Mouse (Mus musculus): ENCODE data around the gene Mlec. TPM values are rescaled to one million over a fixed set of nuclear protein-coding genes. Genes with fewer than 3 reads are reported as not detected.
"Not testable (repeated sequence)": the region's sequence is repeated elsewhere in the genome, so short reads cannot be mapped to it uniquely, and the experiment has no call there.

Gene Mlec
- polyA plus RNA-seq, 1 experiment from 2014 or later: 25.3 TPM

- Histone ChIP-seq H3K9ac (replicated peaks) (peak overlapping the region; percentile 76), H3K27me3 (no peaks in the 10 kb centered on the region), H3K4me1 (replicated peaks) (peaks cover 38% of the 10 kb centered on the region), H3K4me2 (replicated peaks) (peak overlapping the region; percentile 96), H3K36me3 (no peaks in the 10 kb centered on the region), H3K27ac (peak overlapping the region; percentile 98), H3K4me3 (replicated peaks) (peak overlapping the region; percentile 93), H3K9me3 (no peaks in the 10 kb centered on the region)
- ATAC-seq: no peak
- 31% methylated on average over 12 of the region's 12 CpGs for WGBS
These were observed 1.2 kb upstream of the Mlec start for GRCm38 (mm10) chr5:115159165-115159564.

DNA sequence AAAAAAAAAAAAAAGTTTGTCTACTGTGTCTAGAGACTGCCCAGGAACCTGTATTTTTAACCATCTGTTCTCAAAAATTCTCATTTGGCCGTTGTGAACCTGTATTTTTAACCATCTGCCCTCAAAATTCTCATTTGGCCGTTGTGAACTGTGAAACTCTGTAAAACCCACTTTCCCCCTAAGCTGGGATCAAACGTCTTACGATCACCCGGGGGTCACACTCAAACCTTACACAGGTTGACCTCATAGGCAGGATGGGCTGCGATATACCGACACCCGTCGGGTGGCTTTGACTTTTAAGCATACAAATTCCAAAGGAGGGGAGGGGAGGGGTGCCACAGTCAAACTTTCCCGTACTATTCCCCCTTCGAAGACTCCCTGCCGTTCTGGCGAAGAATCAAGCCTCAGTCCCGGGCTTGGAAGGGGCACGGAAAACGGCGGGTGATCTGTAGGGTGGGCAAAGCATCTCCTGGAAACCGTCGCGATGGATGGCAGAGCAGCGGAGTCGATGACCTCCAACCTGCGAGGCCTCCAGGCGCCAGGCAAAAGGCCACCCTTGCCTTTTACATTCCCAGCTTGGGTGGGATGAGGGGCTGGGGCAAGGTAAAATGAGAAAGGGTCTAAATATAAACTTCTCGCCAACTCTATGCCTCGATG lies 918 bp downstream of the Mlec start:
- Histone ChIP-seq H3K9me3 (no peaks in the 10 kb centered on the region), H3K27me3 (no peaks in the 10 kb centered on the region), H3K36me3 (no peaks in the 10 kb centered on the region; the same call in 1 of the 2 replicates), H3K4me1 (replicated peaks) (peaks cover 53% of the 10 kb centered on the region), H3K4me2 (replicated peaks) (peak overlapping the region; percentile 96), H3K4me3 (replicated peaks) (peak overlapping the region; percentile 93), H3K27ac (peak overlapping the region; percentile 98; the same call in 1 of the 2 replicates), H3K9ac (replicated peaks) (peak overlapping the region; percentile 95)
- 2% methylated on average over 26 of the region's 26 CpGs for WGBS
- no peak for ATAC-seq

- peaks cover 53% of the 10 kb centered on the region for H3K4me1 ChIP-seq (replicated peaks)
- H3K9ac ChIP-seq (replicated peaks): peak overlapping the region; percentile 54; the same call in 1 of the 2 replicates
- peak overlapping the region; percentile 96 for H3K4me2 ChIP-seq (replicated peaks)
- peak overlapping the region; percentile 93 for H3K4me3 ChIP-seq (replicated peaks)
- no peak overlapping the region for H3K27ac ChIP-seq
- H3K36me3 ChIP-seq: no peaks in the 10 kb centered on the region; the same call in 1 of the 2 replicates
- WGBS: 63% methylated on average over 7 of the region's 7 CpGs
- no peaks in the 10 kb centered on the region for H3K27me3 ChIP-seq
- ATAC-seq: no peak
- no peaks in the 10 kb centered on the region for H3K9me3 ChIP-seq
These were observed 1.6 kb downstream of the Mlec start for GRCm38 (mm10) chr5:115156401-115156800.

DNA sequence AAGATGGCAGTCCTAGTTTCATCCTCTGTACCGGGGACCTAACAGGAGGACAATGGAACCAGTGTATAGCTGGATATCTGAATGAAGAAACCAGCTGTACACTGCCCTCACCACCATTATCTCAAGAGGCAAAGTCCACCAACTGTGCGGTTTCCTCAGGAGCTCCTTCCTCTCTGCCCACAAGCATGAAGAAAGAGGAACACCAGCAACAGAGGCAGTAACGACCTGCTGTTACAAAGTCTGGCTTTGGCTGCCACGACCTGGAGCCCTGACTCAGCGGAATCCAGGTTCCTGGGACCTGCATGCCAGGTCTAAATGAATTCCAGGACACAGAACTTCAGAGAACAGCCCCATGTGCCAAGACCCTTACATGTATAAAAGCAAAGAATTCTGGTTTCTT lies 2.1 kb downstream of the Mlec start:
- H3K4me3 ChIP-seq (replicated peaks): peak overlapping the region; percentile 93
- 54% methylated on average over 5 of the region's 5 CpGs for WGBS

GRCm38 (mm10) chr5:115155156-115155631 lies 2.8 kb downstream of the Mlec start:
- peak overlapping the region; percentile 96 for H3K4me2 ChIP-seq (replicated peaks)
- H3K36me3 ChIP-seq: peaks cover 8% of the 10 kb centered on the region
- no peaks in the 10 kb centered on the region for H3K9me3 ChIP-seq
- WGBS: 78% methylated on average over 13 of the region's 13 CpGs
- no peak overlapping the region for H3K4me3 ChIP-seq (replicated peaks)
- H3K27ac ChIP-seq: no peak overlapping the region
- H3K27me3 ChIP-seq: no peaks in the 10 kb centered on the region
- ATAC-seq: no peak
- H3K9ac ChIP-seq (replicated peaks): peak overlapping the region; percentile 54
- peaks cover 53% of the 10 kb centered on the region for H3K4me1 ChIP-seq (replicated peaks)

More for the DNA sequence above, 2.1 kb downstream of the Mlec start:
- Histone ChIP-seq H3K4me2 (replicated peaks) (peak overlapping the region; percentile 96), H3K9ac (replicated peaks) (peak overlapping the region; percentile 54), H3K36me3 (peaks cover 2% of the 10 kb centered on the region), H3K9me3 (no peaks in the 10 kb centered on the region), H3K27ac (no peak overlapping the region), H3K4me1 (replicated peaks) (peaks cover 53% of the 10 kb centered on the region), H3K27me3 (no peaks in the 10 kb centered on the region)
- ATAC-seq: no peak

DNA sequence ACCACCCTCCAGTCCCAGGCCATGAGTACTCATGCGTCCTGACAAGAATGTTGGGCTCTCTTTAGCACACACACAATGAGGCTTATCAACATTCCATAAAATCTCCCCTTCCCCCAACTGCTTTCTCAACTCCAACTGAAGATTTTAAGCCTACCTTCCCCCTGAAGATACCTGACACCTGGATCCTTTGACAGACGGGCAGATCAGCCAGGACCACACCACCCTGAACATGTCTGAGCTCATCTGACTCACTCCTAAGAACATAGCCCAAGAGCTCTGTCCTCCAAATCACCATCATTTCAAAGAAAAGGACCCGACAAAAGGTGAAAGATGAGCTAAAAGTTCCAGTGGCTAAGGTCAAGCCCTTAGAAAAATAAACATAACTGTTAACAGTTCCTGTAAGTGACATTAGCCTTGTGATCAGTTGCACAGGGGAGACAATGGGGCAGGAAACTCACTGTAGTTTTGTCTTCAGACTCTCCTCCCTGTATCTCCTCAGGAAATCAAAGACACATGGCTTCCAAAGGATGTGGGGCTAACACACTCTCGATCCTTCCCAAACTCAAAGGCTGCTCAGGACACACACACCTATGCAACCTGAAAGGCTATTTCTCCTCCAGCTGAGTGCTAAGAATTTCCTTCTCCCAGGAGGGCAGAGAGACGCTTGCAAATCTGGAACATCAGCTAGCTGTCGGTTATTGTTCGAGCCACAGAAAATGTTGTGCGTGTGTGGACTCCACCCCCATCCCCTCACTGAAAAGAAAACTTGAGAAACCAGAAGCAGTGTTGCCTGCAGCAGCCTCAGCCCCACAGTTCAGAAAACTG lies 5.6 kb downstream of the Mlec start:
- WGBS: 81% methylated on average over 8 of the region's 8 CpGs
- H3K9ac ChIP-seq (replicated peaks): no peak overlapping the region
- H3K4me1 ChIP-seq (replicated peaks): peaks cover 47% of the 10 kb centered on the region
- no peak overlapping the region for H3K4me3 ChIP-seq (replicated peaks)
- no peak overlapping the region for H3K27ac ChIP-seq
- H3K9me3 ChIP-seq: no peaks in the 10 kb centered on the region
- no peak overlapping the region for H3K4me2 ChIP-seq (replicated peaks)
- no peak for ATAC-seq
- no peaks in the 10 kb centered on the region for H3K27me3 ChIP-seq
- H3K36me3 ChIP-seq: peaks cover 35% of the 10 kb centered on the region

DNA sequence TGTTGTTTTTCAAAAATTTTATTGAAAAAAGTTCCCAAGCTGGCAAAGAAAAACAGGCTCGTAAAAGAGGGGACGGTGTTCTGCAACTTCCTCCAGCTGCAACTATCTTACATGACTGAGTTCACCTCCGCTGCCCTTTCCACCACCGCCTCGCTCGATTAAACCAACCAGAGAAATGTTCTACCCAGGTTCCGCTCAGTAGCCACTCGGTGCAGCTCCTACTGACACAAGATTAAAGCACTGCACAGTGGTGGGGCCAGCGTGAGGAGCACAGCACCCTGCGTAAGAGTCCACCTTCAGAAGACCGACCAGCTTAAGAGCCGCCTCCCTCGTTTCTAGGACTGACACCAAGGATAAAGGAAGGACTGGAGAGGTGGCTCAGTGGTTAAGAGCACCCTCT lies 6.5 kb downstream of the Mlec start:
- Histone ChIP-seq H3K9ac (replicated peaks) (no peak overlapping the region), H3K27ac (no peak overlapping the region), H3K4me2 (replicated peaks) (no peak overlapping the region), H3K4me3 (replicated peaks) (no peak overlapping the region), H3K36me3 (peaks cover 44% of the 10 kb centered on the region), H3K4me1 (replicated peaks) (peaks cover 38% of the 10 kb centered on the region), H3K27me3 (no peaks in the 10 kb centered on the region), H3K9me3 (no peaks in the 10 kb centered on the region)
- ATAC-seq: no peak
- WGBS: 88% methylated on average over 13 of the region's 13 CpGs

- peaks cover 33% of the 10 kb centered on the region for H3K4me1 ChIP-seq (replicated peaks)
- H3K36me3 ChIP-seq: peaks cover 48% of the 10 kb centered on the region
- no peak overlapping the region for H3K4me3 ChIP-seq (replicated peaks)
- no peak for ATAC-seq
- H3K27me3 ChIP-seq: no peaks in the 10 kb centered on the region
- H3K4me2 ChIP-seq (replicated peaks): no peak overlapping the region
- H3K27ac ChIP-seq: no peak overlapping the region
- 92% methylated on average over 5 of the region's 5 CpGs for WGBS
- H3K9me3 ChIP-seq: no peaks in the 10 kb centered on the region
- H3K9ac ChIP-seq (replicated peaks): no peak overlapping the region
These were observed 7.0 kb downstream of the Mlec start for GRCm38 (mm10) chr5:115150991-115151390.

- H3K4me2 ChIP-seq (replicated peaks): no peak overlapping the region
- 93% methylated on average over 14 of the region's 14 CpGs for WGBS
- no peaks in the 10 kb centered on the region for H3K9me3 ChIP-seq
- no peak overlapping the region for H3K4me3 ChIP-seq (replicated peaks)
- H3K4me1 ChIP-seq (replicated peaks): peaks cover 22% of the 10 kb centered on the region
- no peak overlapping the region for H3K27ac ChIP-seq
- no peak for ATAC-seq
- peaks cover 60% of the 10 kb centered on the region for H3K36me3 ChIP-seq
- no peaks in the 10 kb centered on the region for H3K27me3 ChIP-seq
- H3K9ac ChIP-seq (replicated peaks): no peak overlapping the region
These were observed 8.1 kb downstream of the Mlec start for GRCm38 (mm10) chr5:115149675-115150459.

DNA sequence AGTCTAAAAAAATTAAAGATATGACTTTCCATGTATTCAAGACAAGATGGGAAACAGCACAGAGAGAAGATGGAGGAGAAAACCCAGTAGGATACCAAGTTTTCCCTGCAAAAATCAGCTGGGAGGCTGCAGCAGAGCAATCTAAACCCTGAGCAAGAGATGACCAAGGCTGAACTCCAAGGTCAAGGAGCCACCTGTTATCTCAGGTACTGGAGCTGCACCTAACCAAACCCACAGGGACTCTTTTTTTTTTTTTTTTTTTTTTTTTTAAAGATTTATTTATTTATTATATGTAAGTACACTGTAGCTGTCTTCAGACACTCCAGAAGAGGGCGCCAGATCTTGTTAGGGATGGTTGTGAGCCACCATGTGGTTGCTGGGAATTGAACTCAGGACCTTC lies 9.1 kb downstream of the Mlec start:
- H3K4me1 ChIP-seq (replicated peaks): peaks cover 13% of the 10 kb centered on the region
- H3K27me3 ChIP-seq; H3K9me3 ChIP-seq; ATAC-seq; H3K9ac ChIP-seq (replicated peaks); H3K27ac ChIP-seq; H3K4me3 ChIP-seq (replicated peaks); H3K4me2 ChIP-seq (replicated peaks): not testable (repeated sequence)
- peaks cover 69% of the 10 kb centered on the region for H3K36me3 ChIP-seq
- no CpG with 5 or more reads among the region's 1 CpGs for WGBS

- Histone ChIP-seq H3K36me3 (peaks cover 69% of the 10 kb centered on the region), H3K9ac (replicated peaks) (no peak overlapping the region), H3K27ac (no peak overlapping the region), H3K4me2 (replicated peaks) (no peak overlapping the region), H3K4me1 (replicated peaks) (peaks cover 11% of the 10 kb centered on the region; the same call in 1 of the 2 replicates), H3K9me3 (no peaks in the 10 kb centered on the region), H3K4me3 (replicated peaks) (no peak overlapping the region), H3K27me3 (no peaks in the 10 kb centered on the region)
- 92% methylated on average over 8 of the region's 8 CpGs for WGBS
- ATAC-seq: no peak
These were observed 9.6 kb downstream of the Mlec start for GRCm38 (mm10) chr5:115148378-115148777.

All from midbrain, embryonic 13.5 days (tissue).